Mouse (Mus musculus): ENCODE measurements around the gene Pop5.

Gene Pop5

GRCm38 (mm10) chr5:115235786-115236263, at the start of gene Pop5:
Pop5 (plus strand) TSS chr5:115235836.
- DNase-seq, result peak; percentile 91

GRCm38 (mm10) chr5:115186371-115187073, 49.1 kb upstream of the Pop5 start:
- DNase-seq, result peak; percentile 95

- DNase-seq, result peak; percentile 95
Measured at GRCm38 (mm10) chr5:115187188-115188131, 48.2 kb upstream of the Pop5 start.

- DNase-seq, result peak; percentile 69
Measured at GRCm38 (mm10) chr5:115188824-115189223, 46.8 kb upstream of the Pop5 start.

- DNase-seq, result no peak
Measured at GRCm38 (mm10) chr5:115190081-115190480, 45.6 kb upstream of the Pop5 start.

GRCm38 (mm10) chr5:115191880-115192827, 43.5 kb upstream of the Pop5 start:
- DNase-seq, result peak; percentile 68

GRCm38 (mm10) chr5:115192828-115193195, 42.8 kb upstream of the Pop5 start:
- DNase-seq, result no peak

GRCm38 (mm10) chr5:115193226-115193625, 42.4 kb upstream of the Pop5 start:
- peak; percentile 60 for DNase-seq

- peak; percentile 88 for DNase-seq
Measured at GRCm38 (mm10) chr5:115193669-115194625, 41.7 kb upstream of the Pop5 start, which contains the start of gene Cabp1. Cabp1 (minus strand) TSS chr5:115194381.

GRCm38 (mm10) chr5:115194626-115195221, 40.9 kb upstream of the Pop5 start:
- DNase-seq, result no peak

GRCm38 (mm10) chr5:115203735-115204561, 31.7 kb upstream of the Pop5 start:
- peak; percentile 43 for DNase-seq

GRCm38 (mm10) chr5:115204562-115205311, 30.9 kb upstream of the Pop5 start:
- peak; percentile 91 for DNase-seq

GRCm38 (mm10) chr5:115207244-115207643, 28.4 kb upstream of the Pop5 start:
- no peak for DNase-seq

GRCm38 (mm10) chr5:115207892-115208291, 27.7 kb upstream of the Pop5 start:
- DNase-seq, result no peak

GRCm38 (mm10) chr5:115208601-115209000, 27.0 kb upstream of the Pop5 start:
- DNase-seq, result no peak

- DNase-seq, result peak; percentile 48
Measured at GRCm38 (mm10) chr5:115210380-115210779, 25.3 kb upstream of the Pop5 start.

- no peak for DNase-seq
Measured at GRCm38 (mm10) chr5:115212451-115212850, 23.2 kb upstream of the Pop5 start.

- no peak for DNase-seq
Measured at GRCm38 (mm10) chr5:115212861-115213260, 22.8 kb upstream of the Pop5 start.

- DNase-seq, result peak; percentile 62
Measured at GRCm38 (mm10) chr5:115214864-115215263, 20.8 kb upstream of the Pop5 start.

Measured in retina, postnatal 1 day (tissue).